Mouse (Mus musculus) heart, embryonic 13.5 days (tissue): Measurements from ENCODE around the gene Cxcr5. TPM values are rescaled to one million over a fixed set of nuclear protein-coding genes. Genes with fewer than 3 reads are reported as not detected.
A peak's percentile ranks its signal among the peaks of the same experiment; 100 is the strongest.

Experiments
- ATAC-seq: fragments of 200-750 bp; cut with Nextera tagmentation; 2 replicates; pipeline ENCODE4 v1.8.0; 2017; ENCODE audit warnings: moderate TSS enrichment; ENCODE audit not compliant: insufficient number of reproducible peaks, low FRiP score, low TSS enrichment; ENCODE audit errors: extremely low read depth
- H3K27ac ChIP-seq: fragments of 300-500 bp; sonication (generic); replicated peaks from 2 replicates; pipeline ENCODE4 v1.5.1; 2015; ENCODE audit warnings: moderate library complexity, mild to moderate bottlenecking, inconsistent platforms
- H3K27me3 ChIP-seq: fragments of 300-500 bp; sonication (generic); replicated peaks from 2 replicates; pipeline ENCODE4 v1.6.1; 2015; ENCODE audit warnings: mild to moderate bottlenecking, inconsistent platforms
- H3K36me3 ChIP-seq: fragments of 300-500 bp; sonication (generic); 2 replicates; pipeline ENCODE4 v1.6.1; 2015; ENCODE audit warnings: mild to moderate bottlenecking, inconsistent platforms
- H3K4me1 ChIP-seq: fragments of 300-500 bp; sonication (generic); 2 replicates; pipeline ENCODE4 v1.6.1; 2015; ENCODE audit warnings: inconsistent platforms
- H3K4me2 ChIP-seq: fragments of 300-500 bp; sonication (generic); 2 replicates; pipeline ENCODE4 v1.6.1; 2015; ENCODE audit warnings: inconsistent platforms, mild to moderate bottlenecking, moderate library complexity
- H3K4me3 ChIP-seq: fragments of 300-500 bp; sonication (generic); 2 replicates; pipeline ENCODE4 v1.5.1; 2015; ENCODE audit warnings: moderate library complexity, mild to moderate bottlenecking, inconsistent platforms
- H3K9ac ChIP-seq: fragments of 300-500 bp; sonication (generic); 2 replicates; pipeline ENCODE4 v1.6.1; 2015; ENCODE audit warnings: inconsistent platforms, mild to moderate bottlenecking, moderate library complexity
- H3K9me3 ChIP-seq: fragments of 300-500 bp; sonication (generic); 2 replicates; pipeline ENCODE4 v1.6.1; 2016; ENCODE audit warnings: inconsistent platforms
- WGBS: fragments of 180-500 bp; shearing (Covaris S2); methylation state at CpG from one replicate; pipeline ENCODE4 v1.1.7; 2015; ENCODE audit warnings: mixed read lengths; 5-methylcytosine and 5-hydroxymethylcytosine counted together
- polyA plus RNA-seq: library from polyadenylated mRNA; unstranded; fragments of >200 nt; fragmentation: Nextera tagmentation; extraction: Ambion mirVana; gene quantifications from 2 replicates; pipeline ENCODE4 v1.2.1, GENCODE M21; 2015

Gene Cxcr5
- polyA plus RNA-seq, 1 experiment from 2014 or later, result not detected

DNA sequence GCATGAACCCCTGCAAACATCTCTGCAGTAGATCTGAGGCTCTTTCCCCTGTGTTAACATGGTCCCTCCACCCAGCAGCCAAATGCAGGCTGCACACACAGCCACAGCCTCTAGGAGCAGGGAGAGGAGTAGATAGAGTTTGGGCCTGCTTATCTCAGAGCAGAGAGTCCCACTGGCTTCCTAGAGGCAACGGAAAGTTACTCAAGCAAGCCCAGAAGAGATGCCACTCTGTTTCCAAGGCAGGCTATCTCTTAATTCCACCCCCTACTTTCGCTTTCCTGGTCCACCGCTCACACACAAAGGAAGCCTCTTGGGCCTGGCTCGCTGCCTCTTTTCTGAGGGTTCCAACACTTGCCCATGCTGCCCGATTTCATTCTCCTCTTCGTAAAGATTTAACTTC lies 3.7 kb upstream of the Cxcr5 start:
- Histone ChIP-seq H3K9me3 (no peaks in the 10 kb centered on the region), H3K27me3 (no peaks in the 10 kb centered on the region), H3K4me3 (no peak overlapping the region), H3K36me3 (no peaks in the 10 kb centered on the region), H3K4me2 (no peak overlapping the region), H3K27ac (no peak overlapping the region), H3K9ac (0 out of 2 replicates have a peak overlapping the region, but pooled peaks have one; percentile 44), H3K4me1 (peaks cover 7% of the 10 kb centered on the region; the same call in 1 of the 2 replicates)
- no peak for ATAC-seq
- 54% methylated on average over 6 of the region's 6 CpGs for WGBS

DNA sequence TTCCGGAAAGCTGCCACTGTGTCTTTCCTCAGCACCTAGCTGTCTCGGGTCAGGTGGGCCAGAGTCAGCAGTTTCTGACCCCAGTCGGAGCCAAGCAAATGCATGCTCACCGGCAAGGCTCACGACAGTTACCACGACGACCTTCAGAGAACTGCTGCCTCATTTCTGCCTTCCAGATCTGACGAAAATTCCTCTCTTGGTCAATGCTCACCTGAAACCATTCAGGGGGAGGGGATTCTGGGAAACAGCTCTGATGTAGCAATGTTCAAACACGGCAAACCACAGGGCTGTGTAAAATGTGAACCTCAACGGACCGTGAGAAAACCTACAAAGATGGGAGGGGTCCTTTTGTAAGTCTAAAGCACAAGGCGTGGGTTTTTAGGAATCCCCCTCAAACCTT lies 1.3 kb upstream of the Cxcr5 start:
- H3K9me3 ChIP-seq, result no peaks in the 10 kb centered on the region
- H3K9ac ChIP-seq, result no peak overlapping the region
- H3K27me3 ChIP-seq, result no peaks in the 10 kb centered on the region
- no peaks in the 10 kb centered on the region for H3K36me3 ChIP-seq
- ATAC-seq, result no peak
- 54% methylated on average over 12 of the region's 12 CpGs for WGBS
- no peak overlapping the region for H3K27ac ChIP-seq
- no peak overlapping the region for H3K4me2 ChIP-seq
- H3K4me3 ChIP-seq, result no peak overlapping the region
- H3K4me1 ChIP-seq, result peaks cover 7% of the 10 kb centered on the region; the same call in 1 of the 2 replicates

- no peaks in the 10 kb centered on the region for H3K4me1 ChIP-seq
- no peak overlapping the region for H3K4me3 ChIP-seq
- H3K27me3 ChIP-seq, result 0 out of 2 replicates have a peak, but pooled peaks cover 2% of the 10 kb centered on the region
- WGBS, result 67% methylated on average over 8 of the region's 8 CpGs
- no peak overlapping the region for H3K27ac ChIP-seq
- H3K9ac ChIP-seq, result no peak overlapping the region
- no peaks in the 10 kb centered on the region for H3K36me3 ChIP-seq
- no peak for ATAC-seq
- H3K9me3 ChIP-seq, result no peaks in the 10 kb centered on the region
- no peak overlapping the region for H3K4me2 ChIP-seq
Measured at GRCm38 (mm10) chr9:44552161-44552560, 9.5 kb downstream of the Cxcr5 start.

- H3K36me3 ChIP-seq, result no peaks in the 10 kb centered on the region
- no peak for ATAC-seq
- H3K27ac ChIP-seq, result no peak overlapping the region
- WGBS, result 85% methylated on average over 10 of the region's 10 CpGs
- H3K27me3 ChIP-seq, result 0 out of 2 replicates have a peak, but pooled peaks cover 2% of the 10 kb centered on the region
- no peak overlapping the region for H3K4me3 ChIP-seq
- H3K4me2 ChIP-seq, result no peak overlapping the region
- no peaks in the 10 kb centered on the region for H3K9me3 ChIP-seq
- H3K9ac ChIP-seq, result no peak overlapping the region
- H3K4me1 ChIP-seq, result no peaks in the 10 kb centered on the region
Measured at GRCm38 (mm10) chr9:44551138-44551537, 10.5 kb downstream of the Cxcr5 start.

- Histone ChIP-seq H3K27me3 (no peaks in the 10 kb centered on the region), H3K4me2 (no peak overlapping the region), H3K36me3 (no peaks in the 10 kb centered on the region), H3K4me3 (no peak overlapping the region), H3K27ac (no peak overlapping the region), H3K9me3 (no peaks in the 10 kb centered on the region), H3K9ac (no peak overlapping the region), H3K4me1 (no peaks in the 10 kb centered on the region)
- ATAC-seq, result no peak
- 84% methylated on average over 8 of the region's 8 CpGs for WGBS
Measured at GRCm38 (mm10) chr9:44548412-44549152, 13.1 kb downstream of the Cxcr5 start.

GRCm38 (mm10) chr9:44544986-44545385 lies 16.7 kb downstream of the Cxcr5 start:
- ATAC-seq, result no peak
- H3K9ac ChIP-seq, result no peak overlapping the region
- no peak overlapping the region for H3K4me3 ChIP-seq
- H3K27ac ChIP-seq, result no peak overlapping the region
- no peak overlapping the region for H3K4me2 ChIP-seq
- no peaks in the 10 kb centered on the region for H3K9me3 ChIP-seq
- no peaks in the 10 kb centered on the region for H3K36me3 ChIP-seq
- H3K4me1 ChIP-seq, result no peaks in the 10 kb centered on the region
- no peaks in the 10 kb centered on the region for H3K27me3 ChIP-seq
- 61% methylated on average over 3 of the region's 3 CpGs for WGBS

- H3K9me3 ChIP-seq, result no peaks in the 10 kb centered on the region
- no peaks in the 10 kb centered on the region for H3K36me3 ChIP-seq
- WGBS, result 62% methylated on average over 4 of the region's 4 CpGs
- no peak overlapping the region for H3K4me3 ChIP-seq
- peaks cover 8% of the 10 kb centered on the region for H3K4me1 ChIP-seq
- H3K9ac ChIP-seq, result no peak overlapping the region
- H3K27me3 ChIP-seq, result no peaks in the 10 kb centered on the region
- no peak overlapping the region for H3K4me2 ChIP-seq
- H3K27ac ChIP-seq, result no peak overlapping the region
- ATAC-seq, result no peak
Measured at GRCm38 (mm10) chr9:44542364-44542763, 19.3 kb downstream of the Cxcr5 start.

- 72% methylated on average over 3 of the region's 3 CpGs for WGBS
- peaks cover 10% of the 10 kb centered on the region for H3K4me1 ChIP-seq
- H3K27me3 ChIP-seq, result no peaks in the 10 kb centered on the region
- H3K36me3 ChIP-seq, result no peaks in the 10 kb centered on the region
- H3K4me3 ChIP-seq, result no peak overlapping the region
- ATAC-seq, result no peak
- H3K9me3 ChIP-seq, result no peaks in the 10 kb centered on the region
- no peak overlapping the region for H3K4me2 ChIP-seq
- H3K9ac ChIP-seq, result no peak overlapping the region
- no peak overlapping the region for H3K27ac ChIP-seq
Measured at GRCm38 (mm10) chr9:44540676-44541075, 21.0 kb downstream of the Cxcr5 start.

DNA sequence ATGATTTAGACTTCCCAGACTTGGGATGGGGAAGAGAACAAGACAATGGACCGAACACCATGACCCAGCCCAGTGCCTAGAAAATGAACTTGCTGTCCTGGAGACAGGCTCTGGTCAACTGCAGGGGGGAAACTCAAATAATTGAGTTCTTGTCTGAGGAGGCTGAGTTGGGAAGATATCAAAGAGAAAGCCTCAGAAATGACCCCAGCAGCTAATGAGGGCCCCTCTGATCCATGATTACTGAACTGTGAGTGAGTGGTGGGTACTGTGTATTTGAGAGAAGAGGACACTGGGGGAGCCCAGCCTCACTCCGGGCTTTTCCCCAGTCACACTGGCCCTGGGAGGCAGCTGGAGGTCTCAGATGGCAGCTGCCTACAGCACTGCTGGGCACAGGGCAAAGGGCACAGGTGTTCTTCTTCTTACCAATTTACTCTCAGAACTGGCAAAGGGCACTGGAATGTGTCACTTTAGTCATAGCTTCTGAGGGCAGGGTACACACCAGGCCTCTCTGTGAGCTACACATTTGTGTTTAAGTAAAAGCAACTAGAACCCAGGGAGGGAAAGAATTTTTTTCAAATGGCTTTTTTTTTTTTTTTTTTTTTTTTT lies 21.8 kb downstream of the Cxcr5 start:
- Histone ChIP-seq H3K27me3 (no peaks in the 10 kb centered on the region), H3K4me2 (no peak overlapping the region), H3K36me3 (no peaks in the 10 kb centered on the region), H3K9ac (no peak overlapping the region), H3K4me1 (peaks cover 10% of the 10 kb centered on the region), H3K4me3 (no peak overlapping the region), H3K27ac (no peak overlapping the region), H3K9me3 (no peaks in the 10 kb centered on the region)
- WGBS, result 61% methylated on average over 2 of the region's 2 CpGs
- ATAC-seq, result no peak

DNA sequence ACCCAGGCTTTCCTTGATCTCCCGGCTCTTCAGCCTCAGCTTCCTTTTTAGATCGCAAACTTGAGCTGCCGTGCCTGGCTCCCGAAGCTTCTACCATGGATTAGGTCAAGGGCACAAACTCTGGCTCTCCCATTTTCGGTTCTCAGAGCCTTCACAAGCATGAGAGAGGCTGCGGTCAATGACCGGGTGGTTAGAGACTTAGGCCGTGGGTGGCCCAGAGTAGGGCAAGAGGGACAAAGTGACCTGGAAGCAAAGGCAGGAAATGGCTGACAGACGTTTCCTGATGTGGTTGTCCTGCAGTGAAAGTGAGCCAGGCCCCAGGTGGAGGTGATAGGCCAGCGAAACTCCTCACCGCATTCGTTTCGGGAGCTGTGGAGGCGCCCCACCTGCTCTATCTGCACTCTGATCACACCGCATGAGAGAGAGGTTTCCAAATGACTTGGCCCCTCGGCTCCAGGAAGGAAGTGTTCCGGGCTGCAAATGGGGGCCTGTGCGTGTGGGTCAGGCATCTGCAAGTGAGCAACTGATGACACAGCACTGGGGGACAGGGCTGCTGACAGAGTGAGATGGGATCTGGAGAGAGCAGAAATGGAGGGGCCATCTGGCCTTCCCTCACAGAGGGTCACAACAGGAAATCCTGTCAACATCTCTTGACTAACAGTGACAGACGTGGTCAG lies 23.9 kb downstream of the Cxcr5 start:
- Histone ChIP-seq H3K27ac (no peak overlapping the region), H3K9me3 (no peaks in the 10 kb centered on the region), H3K27me3 (no peaks in the 10 kb centered on the region), H3K4me3 (no peak overlapping the region), H3K4me1 (peaks cover 10% of the 10 kb centered on the region), H3K36me3 (no peaks in the 10 kb centered on the region), H3K4me2 (0 out of 2 replicates have a peak overlapping the region, but pooled peaks have one; percentile 14), H3K9ac (no peak overlapping the region; the same call in 1 of the 2 replicates)
- no peak; the same call in 1 of the 2 replicates for ATAC-seq
- 46% methylated on average over 19 of the region's 19 CpGs for WGBS

GRCm38 (mm10) chr9:44532991-44533580 lies 28.6 kb downstream of the Cxcr5 start:
- no peak overlapping the region for H3K9ac ChIP-seq
- WGBS, result 73% methylated on average over 6 of the region's 6 CpGs
- ATAC-seq, result no peak
- H3K27me3 ChIP-seq, result no peaks in the 10 kb centered on the region
- H3K4me1 ChIP-seq, result peaks cover 9% of the 10 kb centered on the region
- H3K4me2 ChIP-seq, result no peak overlapping the region
- H3K4me3 ChIP-seq, result no peak overlapping the region
- no peak overlapping the region for H3K27ac ChIP-seq
- no peaks in the 10 kb centered on the region for H3K9me3 ChIP-seq
- no peaks in the 10 kb centered on the region for H3K36me3 ChIP-seq
